Mouse (Mus musculus) embryo, embryonic 9.5 days (tissue): ENCODE measurements at regions not wholly inside any gene's neighbourhood (a gene's known extent, or its start where the extent isn't known, plus 50 kb on each side); places are given as distances from the start of the nearest gene placed in this dataset.
"Not testable (repeated sequence)": the region's sequence is repeated elsewhere in the genome, so short reads cannot be mapped to it uniquely, and the experiment has no call there.

Experiments
- DNase-seq: peaks from one replicate; pipeline ENCODE4 v3.0.0-alpha.2; 2017; ENCODE audit errors: extremely low spot score

DNA sequence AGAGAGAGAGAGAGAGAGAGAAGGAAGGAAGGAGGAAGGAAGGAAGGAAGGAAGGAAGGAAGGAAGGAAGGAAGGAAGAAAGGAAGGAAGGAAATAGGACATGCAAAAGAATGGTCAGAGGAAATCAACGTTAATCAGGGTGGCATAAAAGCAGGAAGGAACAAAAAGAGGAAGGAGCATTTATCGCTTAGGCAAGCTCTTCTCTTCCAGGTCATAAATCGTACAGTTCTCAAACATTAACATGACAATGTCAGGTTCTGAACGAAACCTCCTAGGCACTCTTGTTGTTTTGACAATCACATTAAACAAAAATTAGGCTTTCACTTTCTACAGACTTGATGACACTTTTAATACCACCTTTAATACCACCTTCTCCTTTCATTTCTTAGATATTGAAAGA is 594.0 kb downstream of the Efna5 start:
- DNase-seq: no peak

- no peak for DNase-seq
Observed at GRCm38 (mm10) chr17:62286086-62287080, 594.7 kb downstream of the Efna5 start.

- DNase-seq: no peak
Observed at GRCm38 (mm10) chr17:62280201-62280600, 600.9 kb downstream of the Efna5 start.

DNA sequence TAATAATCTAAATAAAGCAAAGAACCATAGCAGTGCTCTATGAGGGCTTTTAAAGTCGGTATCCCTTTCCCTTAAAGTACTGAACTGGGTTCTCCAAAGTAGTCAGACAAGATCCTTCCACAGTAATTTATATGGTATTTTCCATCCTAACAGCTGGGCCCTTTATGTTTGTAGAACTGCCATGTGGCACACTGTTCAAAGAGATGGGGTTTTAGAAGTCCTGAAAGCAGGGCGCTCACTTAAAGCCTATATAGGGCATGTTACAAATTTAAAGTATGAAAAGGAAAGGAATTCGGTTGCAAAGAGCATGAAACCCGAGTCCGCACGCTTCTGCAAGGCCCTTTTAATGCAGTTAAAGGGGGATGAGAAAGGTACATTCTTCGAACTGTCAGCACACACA is 609.7 kb downstream of the Efna5 start:
- no peak for DNase-seq

DNA sequence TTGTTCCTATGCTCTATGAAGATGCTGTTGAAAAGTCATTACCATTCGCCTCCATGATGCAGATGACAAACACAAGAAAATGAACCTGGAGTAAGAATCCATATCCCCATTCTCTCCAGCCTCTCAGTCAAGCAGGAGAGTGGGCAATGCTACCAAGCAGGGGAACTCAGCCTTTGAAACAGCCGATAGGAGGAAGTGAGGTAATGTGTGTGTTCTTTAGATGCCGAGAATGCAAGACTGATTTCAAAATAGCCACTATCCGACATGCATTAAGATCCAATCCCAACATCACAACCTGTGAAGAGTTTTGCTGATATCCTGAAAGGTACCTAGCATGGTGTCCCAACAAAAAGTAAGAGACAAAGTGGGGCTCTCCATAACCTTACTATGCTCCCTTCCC is 611.8 kb downstream of the Efna5 start:
- no peak for DNase-seq

- no peak for DNase-seq
Observed at GRCm38 (mm10) chr17:62253448-62253847, 627.7 kb downstream of the Efna5 start.

DNA sequence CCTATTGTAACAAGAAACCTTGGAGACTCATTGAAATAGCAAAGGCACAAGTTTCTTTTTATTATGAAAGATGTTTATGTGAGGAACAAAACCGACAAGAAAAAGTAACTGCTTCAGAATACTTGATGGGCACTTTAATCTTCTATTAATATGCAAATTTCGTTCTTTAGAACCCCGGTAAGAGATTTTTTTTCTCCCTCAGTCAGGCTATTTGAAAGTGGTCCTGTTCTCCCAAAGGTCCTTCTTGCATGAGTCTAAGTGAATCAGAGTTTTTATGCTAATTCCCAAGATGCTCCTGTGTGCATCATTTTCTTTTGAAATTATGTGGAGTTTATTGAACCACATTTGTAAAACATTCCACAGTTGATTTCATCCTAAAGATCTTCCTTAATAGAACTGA is 633.1 kb downstream of the Efna5 start:
- no peak for DNase-seq

DNA sequence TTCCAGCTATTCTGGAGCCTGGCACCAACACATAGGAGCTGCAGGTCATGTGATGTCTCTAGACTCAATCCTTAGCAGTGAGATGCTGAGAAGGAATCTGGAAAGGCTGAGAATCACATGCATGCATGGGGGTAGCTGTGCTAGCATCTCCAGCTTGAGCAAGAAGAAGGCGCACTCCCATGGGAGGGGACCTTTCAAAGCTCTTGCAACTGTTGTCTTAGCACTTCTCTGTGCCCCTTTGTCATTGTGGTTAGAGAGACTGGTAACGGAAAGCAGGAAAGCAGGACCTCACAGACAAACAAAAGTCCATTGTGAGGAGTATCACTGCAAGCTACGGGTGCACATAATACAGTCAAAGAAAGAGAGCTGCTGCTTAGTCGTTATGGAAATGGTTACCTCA is 634.5 kb downstream of the Efna5 start:
- DNase-seq: no peak

GRCm38 (mm10) chr17:62230939-62231338 is 650.2 kb downstream of the Efna5 start:
- no peak for DNase-seq

DNA sequence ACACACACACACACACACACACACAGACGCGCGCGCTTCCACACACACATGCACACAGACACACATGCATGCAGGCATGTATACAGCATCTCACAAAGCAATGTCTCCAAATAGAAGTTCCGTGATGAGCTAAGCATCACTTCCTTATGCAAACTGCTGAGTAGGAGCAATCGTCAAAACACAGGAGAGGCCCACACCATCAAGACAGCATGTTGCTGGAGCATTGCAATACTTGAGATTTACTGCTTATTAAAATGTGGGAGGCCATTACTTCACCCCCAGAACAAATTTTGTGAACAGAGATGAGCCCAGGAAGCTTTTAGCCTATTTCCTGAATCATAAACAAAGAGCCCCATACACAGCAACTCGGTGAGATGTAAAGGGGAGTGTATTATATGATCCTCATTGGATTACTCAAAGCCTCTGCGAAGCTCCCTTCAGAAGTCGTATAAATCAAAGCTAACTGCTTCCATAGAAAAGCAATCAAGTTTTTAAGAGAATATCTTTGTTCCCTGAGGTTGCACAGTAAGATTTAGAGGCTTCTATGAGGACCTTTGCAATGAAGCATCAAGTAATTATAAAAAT is 670.6 kb downstream of the Efna5 start:
- no peak for DNase-seq

DNA sequence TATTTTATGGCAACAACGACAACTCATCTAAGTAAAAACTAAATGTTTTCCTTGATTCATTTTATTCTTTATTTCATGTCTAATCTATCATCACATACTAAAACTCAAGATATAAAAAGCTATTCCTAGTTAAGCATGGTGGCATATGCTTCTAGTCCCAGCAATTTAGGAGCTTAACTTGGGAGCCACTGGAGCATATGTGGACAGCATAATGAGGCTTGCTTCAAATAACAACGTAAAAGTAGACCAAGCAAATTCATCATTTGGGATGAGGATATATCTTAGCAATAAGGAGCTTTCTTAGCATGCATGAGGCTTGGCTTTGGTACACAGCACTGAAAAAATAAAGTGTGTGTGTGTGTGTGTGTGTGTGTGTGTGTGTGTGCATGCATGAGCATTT is 678.5 kb downstream of the Efna5 start:
- no peak for DNase-seq

DNA sequence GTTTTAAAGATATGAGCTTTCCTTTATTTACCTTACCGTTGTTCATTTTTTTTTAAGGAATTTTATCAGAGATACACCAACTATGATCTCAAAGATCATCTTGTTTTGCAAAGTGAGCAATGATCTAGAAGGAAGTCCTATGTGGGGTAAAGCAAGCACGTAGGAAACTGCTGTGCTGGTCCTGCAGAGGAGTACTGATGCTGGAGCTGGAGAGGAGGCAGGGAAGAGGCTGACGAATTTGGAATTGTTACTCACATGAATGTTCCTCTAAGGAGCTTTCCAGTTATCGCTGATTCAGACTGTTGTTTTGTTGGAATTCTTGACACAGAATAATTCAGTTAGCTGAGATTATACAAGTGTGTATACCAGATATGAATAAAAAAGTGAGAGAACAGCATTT is 680.6 kb downstream of the Efna5 start:
- DNase-seq: no peak

- no peak for DNase-seq
Observed at GRCm38 (mm10) chr17:62199559-62199958, 681.6 kb downstream of the Efna5 start.

- no peak for DNase-seq
Observed at GRCm38 (mm10) chr17:62178612-62179210, 702.4 kb downstream of the Efna5 start.

- DNase-seq: no peak
Observed at GRCm38 (mm10) chr17:62176336-62176735, 704.8 kb downstream of the Efna5 start.

DNA sequence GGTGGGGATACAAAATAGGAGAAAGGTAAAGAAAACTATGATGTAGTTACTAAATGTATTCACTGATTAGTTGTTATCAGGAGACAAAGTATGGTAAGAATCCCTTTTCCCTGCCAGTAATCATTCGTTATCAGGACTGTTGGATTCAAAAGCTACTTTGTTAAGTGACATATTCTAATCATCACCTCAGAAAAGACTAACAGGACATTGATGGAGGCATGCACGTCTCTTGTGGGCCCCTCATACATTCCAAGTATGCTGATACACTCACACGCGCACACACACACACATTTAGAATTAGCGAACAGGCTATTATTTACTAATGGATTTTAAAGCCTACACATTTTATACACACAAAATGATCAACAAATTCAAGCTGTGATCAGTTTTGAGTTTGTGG is 708.8 kb downstream of the Efna5 start:
- DNase-seq: no peak

- no peak for DNase-seq
Observed at GRCm38 (mm10) chr17:62171532-62171931, 709.6 kb downstream of the Efna5 start.

- DNase-seq: no peak
Observed at GRCm38 (mm10) chr17:62161457-62161856, 719.7 kb downstream of the Efna5 start.

- DNase-seq: no peak
Observed at GRCm38 (mm10) chr17:62160301-62160700, 720.8 kb downstream of the Efna5 start.

GRCm38 (mm10) chr17:62135050-62135449 is 746.1 kb downstream of the Efna5 start:
- no peak for DNase-seq

DNA sequence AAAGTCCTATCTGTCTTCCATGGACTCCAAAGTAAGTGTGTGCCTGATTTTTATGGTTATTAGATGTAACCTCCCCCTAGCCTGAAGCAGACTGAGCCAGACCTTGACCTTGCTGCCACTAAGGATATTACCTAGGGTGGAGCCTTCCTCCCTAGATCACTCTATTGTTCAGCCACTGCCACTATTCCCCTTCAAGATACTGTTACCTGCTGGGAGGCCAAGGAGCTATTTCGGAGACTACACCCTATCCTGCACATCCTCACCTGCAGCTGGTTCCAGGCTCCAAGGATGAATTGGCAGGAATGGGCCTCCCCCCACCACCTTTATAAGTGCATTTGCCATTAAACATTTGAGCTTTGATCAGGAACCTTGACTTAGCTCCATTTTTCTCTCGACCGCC is 769.4 kb downstream of the Efna5 start:
- not testable (repeated sequence) for DNase-seq

- DNase-seq: no peak
Observed at GRCm38 (mm10) chr17:62109052-62109451, 772.1 kb downstream of the Efna5 start.

DNA sequence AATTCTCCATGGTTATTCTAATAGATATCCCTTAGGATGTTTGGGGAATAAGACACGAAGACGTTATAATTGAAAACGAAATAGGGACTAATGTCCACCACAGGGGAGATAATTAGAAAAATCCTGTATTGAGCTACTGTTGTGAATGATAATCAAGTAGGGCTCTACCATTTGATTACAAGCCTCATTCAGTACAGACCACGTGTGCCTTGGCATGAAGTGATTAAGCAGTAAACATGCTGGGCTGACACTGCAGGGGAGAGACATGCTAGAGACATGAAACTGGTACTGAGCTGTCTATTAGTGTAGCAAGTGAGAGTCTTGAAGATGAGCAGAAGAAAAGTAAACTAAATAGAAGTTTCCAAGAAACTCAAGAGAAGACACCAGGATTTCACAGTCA is 797.8 kb downstream of the Efna5 start:
- DNase-seq: no peak
